Mouse (Mus musculus): ENCODE measurements around the gene Ly86. TPM values are rescaled to one million over a fixed set of nuclear protein-coding genes. Genes with fewer than 3 reads are reported as not detected.

Ly86 gene
- polyA plus RNA-seq, 1 experiment from 2014 or later: 8.6 TPM

GRCm38 (mm10) chr13:37440593-37441307 lies 95.7 kb downstream of the Ly86 start:
- ATAC-seq (ENCODE audit: low FRiP score) (no peak), DNase-seq (ENCODE audit: low spot score) (no peak)
- Histone ChIP-seq H3K36me3 (ENCODE audit: control insufficient read depth, insufficient read depth, low read length) (no peaks in the 10 kb centered on the region), H3K27me3 (ENCODE audit: control insufficient read depth, insufficient read depth, low read length) (peaks cover 13% of the 10 kb centered on the region), H3K4me1 (replicated peaks; ENCODE audit: control insufficient read depth, insufficient read depth, low read length) (no peaks in the 10 kb centered on the region), H3K4me2 (replicated peaks; ENCODE audit: low read depth, low read length) (no peak overlapping the region), H3K9ac (ENCODE audit: low read depth, low read length) (no peak overlapping the region), H3K9me3 (ENCODE audit: control insufficient read depth, low read length) (no peaks in the 10 kb centered on the region), H3K4me3 (ENCODE audit: low read depth, low read length) (no peak overlapping the region), H3K27ac (ENCODE audit: low read depth, low read length) (no peak overlapping the region)
- WGBS: 60% methylated on average over 11 of the region's 11 CpGs

- no peak for ATAC-seq (ENCODE audit: low FRiP score)
- Histone ChIP-seq H3K36me3 (ENCODE audit: control insufficient read depth, insufficient read depth, low read length) (no peaks in the 10 kb centered on the region), H3K27ac (ENCODE audit: low read depth, low read length) (no peak overlapping the region), H3K27me3 (ENCODE audit: control insufficient read depth, insufficient read depth, low read length) (peaks cover 2% of the 10 kb centered on the region), H3K4me2 (replicated peaks; ENCODE audit: low read depth, low read length) (no peak overlapping the region), H3K9me3 (ENCODE audit: control insufficient read depth, low read length) (no peaks in the 10 kb centered on the region), H3K4me3 (ENCODE audit: low read depth, low read length) (no peak overlapping the region), H3K9ac (ENCODE audit: low read depth, low read length) (no peak overlapping the region), H3K4me1 (replicated peaks; ENCODE audit: control insufficient read depth, insufficient read depth, low read length) (no peaks in the 10 kb centered on the region)
- DNase-seq (ENCODE audit: low spot score): no peak
- 21% methylated on average over 4 of the region's 4 CpGs for WGBS
Observed at GRCm38 (mm10) chr13:37442058-37442457, 97.0 kb downstream of the Ly86 start.

- 25% methylated on average over 7 of the region's 7 CpGs for WGBS
- no peaks in the 10 kb centered on the region for H3K36me3 ChIP-seq (ENCODE audit: control insufficient read depth, insufficient read depth, low read length)
- DNase-seq (ENCODE audit: low spot score) (no peak), ATAC-seq (ENCODE audit: low FRiP score) (no peak)
- no peak overlapping the region for H3K9ac ChIP-seq (ENCODE audit: low read depth, low read length)
- H3K4me2 ChIP-seq (replicated peaks; ENCODE audit: low read depth, low read length): no peak overlapping the region
- H3K4me1 ChIP-seq (replicated peaks; ENCODE audit: control insufficient read depth, insufficient read depth, low read length): no peaks in the 10 kb centered on the region
- H3K4me3 ChIP-seq (ENCODE audit: low read depth, low read length): no peak overlapping the region
- H3K27ac ChIP-seq (ENCODE audit: low read depth, low read length): no peak overlapping the region
- H3K27me3 ChIP-seq (ENCODE audit: control insufficient read depth, insufficient read depth, low read length): no peaks in the 10 kb centered on the region
- no peaks in the 10 kb centered on the region for H3K9me3 ChIP-seq (ENCODE audit: control insufficient read depth, low read length)
Observed at GRCm38 (mm10) chr13:37442531-37442930, 97.5 kb downstream of the Ly86 start.

GRCm38 (mm10) chr13:37446699-37447258 lies 101.8 kb downstream of the Ly86 start:
- DNase-seq (ENCODE audit: low spot score): no peak

GRCm38 (mm10) chr13:37451021-37451420 lies 106.0 kb downstream of the Ly86 start:
- 90% methylated on average over 5 of the region's 5 CpGs for WGBS
- Histone ChIP-seq H3K4me3 (ENCODE audit: low read depth, low read length) (no peak overlapping the region), H3K27me3 (ENCODE audit: control insufficient read depth, insufficient read depth, low read length) (no peaks in the 10 kb centered on the region), H3K9me3 (ENCODE audit: control insufficient read depth, low read length) (no peaks in the 10 kb centered on the region), H3K36me3 (ENCODE audit: control insufficient read depth, insufficient read depth, low read length) (no peaks in the 10 kb centered on the region), H3K27ac (ENCODE audit: low read depth, low read length) (no peak overlapping the region), H3K9ac (ENCODE audit: low read depth, low read length) (no peak overlapping the region), H3K4me1 (replicated peaks; ENCODE audit: control insufficient read depth, insufficient read depth, low read length) (0 out of 2 replicates have a peak, but pooled peaks cover 2% of the 10 kb centered on the region), H3K4me2 (replicated peaks; ENCODE audit: low read depth, low read length) (no peak overlapping the region)
- ATAC-seq (ENCODE audit: low FRiP score): no peak
- no peak for DNase-seq (ENCODE audit: low spot score)

More at GRCm38 (mm10) chr13:37446699-37447258, 101.8 kb downstream of the Ly86 start:
- H3K9me3 ChIP-seq (ENCODE audit: control insufficient read depth, low read length): no peaks in the 10 kb centered on the region
- WGBS: 94% methylated on average over 16 of the region's 16 CpGs
- H3K4me2 ChIP-seq (replicated peaks; ENCODE audit: low read depth, low read length): no peak overlapping the region
- H3K4me3 ChIP-seq (ENCODE audit: low read depth, low read length): no peak overlapping the region
- no peak for ATAC-seq (ENCODE audit: low FRiP score)
- H3K36me3 ChIP-seq (ENCODE audit: control insufficient read depth, insufficient read depth, low read length): no peaks in the 10 kb centered on the region
- no peak overlapping the region for H3K27ac ChIP-seq (ENCODE audit: low read depth, low read length)
- no peaks in the 10 kb centered on the region for H3K4me1 ChIP-seq (replicated peaks; ENCODE audit: control insufficient read depth, insufficient read depth, low read length)
- H3K9ac ChIP-seq (ENCODE audit: low read depth, low read length): no peak overlapping the region
- no peaks in the 10 kb centered on the region for H3K27me3 ChIP-seq (ENCODE audit: control insufficient read depth, insufficient read depth, low read length)

GRCm38 (mm10) chr13:37451471-37451870 lies 106.5 kb downstream of the Ly86 start:
- no peaks in the 10 kb centered on the region for H3K27me3 ChIP-seq (ENCODE audit: control insufficient read depth, insufficient read depth, low read length)

GRCm38 (mm10) chr13:37452022-37452941 lies 107.3 kb downstream of the Ly86 start:
- peak; percentile 66 for ATAC-seq (ENCODE audit: low FRiP score)
- H3K27ac ChIP-seq (ENCODE audit: low read depth, low read length): no peak overlapping the region
- WGBS: 6% methylated on average over 22 of the region's 22 CpGs

More at GRCm38 (mm10) chr13:37451471-37451870, 106.5 kb downstream of the Ly86 start:
- Histone ChIP-seq H3K4me2 (replicated peaks; ENCODE audit: low read depth, low read length) (no peak overlapping the region), H3K9me3 (ENCODE audit: control insufficient read depth, low read length) (no peaks in the 10 kb centered on the region), H3K9ac (ENCODE audit: low read depth, low read length) (no peak overlapping the region), H3K4me1 (replicated peaks; ENCODE audit: control insufficient read depth, insufficient read depth, low read length) (0 out of 2 replicates have a peak, but pooled peaks cover 2% of the 10 kb centered on the region), H3K36me3 (ENCODE audit: control insufficient read depth, insufficient read depth, low read length) (no peaks in the 10 kb centered on the region), H3K27ac (ENCODE audit: low read depth, low read length) (no peak overlapping the region), H3K4me3 (ENCODE audit: low read depth, low read length) (no peak overlapping the region)
- DNase-seq (ENCODE audit: low spot score) (no peak), ATAC-seq (ENCODE audit: low FRiP score) (no peak)
- WGBS: 43% methylated on average over 3 of the region's 3 CpGs

GRCm38 (mm10) chr13:37453203-37453602 lies 108.2 kb downstream of the Ly86 start:
- DNase-seq (ENCODE audit: low spot score): peak; percentile 89
- Histone ChIP-seq H3K4me1 (replicated peaks; ENCODE audit: control insufficient read depth, insufficient read depth, low read length) (0 out of 2 replicates have a peak, but pooled peaks cover 2% of the 10 kb centered on the region), H3K36me3 (ENCODE audit: control insufficient read depth, insufficient read depth, low read length) (no peaks in the 10 kb centered on the region), H3K4me3 (ENCODE audit: low read depth, low read length) (no peak overlapping the region), H3K27ac (ENCODE audit: low read depth, low read length) (no peak overlapping the region), H3K9me3 (ENCODE audit: control insufficient read depth, low read length) (no peaks in the 10 kb centered on the region), H3K27me3 (ENCODE audit: control insufficient read depth, insufficient read depth, low read length) (no peaks in the 10 kb centered on the region), H3K9ac (ENCODE audit: low read depth, low read length) (no peak overlapping the region), H3K4me2 (replicated peaks; ENCODE audit: low read depth, low read length) (0 out of 2 replicates have a peak overlapping the region, but pooled peaks have one; percentile 13)
- ATAC-seq (ENCODE audit: low FRiP score): peak; percentile 64
- 5% methylated on average over 13 of the region's 13 CpGs for WGBS

More at GRCm38 (mm10) chr13:37452022-37452941, 107.3 kb downstream of the Ly86 start:
- H3K9ac ChIP-seq (ENCODE audit: low read depth, low read length): no peak overlapping the region
- no peaks in the 10 kb centered on the region for H3K36me3 ChIP-seq (ENCODE audit: control insufficient read depth, insufficient read depth, low read length)
- 0 out of 2 replicates have a peak, but pooled peaks cover 2% of the 10 kb centered on the region for H3K4me1 ChIP-seq (replicated peaks; ENCODE audit: control insufficient read depth, insufficient read depth, low read length)
- H3K4me3 ChIP-seq (ENCODE audit: low read depth, low read length): peak overlapping the region; percentile 19
- no peaks in the 10 kb centered on the region for H3K9me3 ChIP-seq (ENCODE audit: control insufficient read depth, low read length)
- H3K27me3 ChIP-seq (ENCODE audit: control insufficient read depth, insufficient read depth, low read length): no peaks in the 10 kb centered on the region
- H3K4me2 ChIP-seq (replicated peaks; ENCODE audit: low read depth, low read length): peak overlapping the region; percentile 40
- DNase-seq (ENCODE audit: low spot score): peak; percentile 47

All from hindbrain, embryonic 11.5 days (tissue).